Mouse (Mus musculus): ENCODE measurements around the gene Bms1. TPM values are rescaled to one million over a fixed set of nuclear protein-coding genes. Genes with fewer than 3 reads are reported as not detected.

Bms1 gene
- polyA plus RNA-seq, 1 experiment = 26.0 TPM

DNA sequence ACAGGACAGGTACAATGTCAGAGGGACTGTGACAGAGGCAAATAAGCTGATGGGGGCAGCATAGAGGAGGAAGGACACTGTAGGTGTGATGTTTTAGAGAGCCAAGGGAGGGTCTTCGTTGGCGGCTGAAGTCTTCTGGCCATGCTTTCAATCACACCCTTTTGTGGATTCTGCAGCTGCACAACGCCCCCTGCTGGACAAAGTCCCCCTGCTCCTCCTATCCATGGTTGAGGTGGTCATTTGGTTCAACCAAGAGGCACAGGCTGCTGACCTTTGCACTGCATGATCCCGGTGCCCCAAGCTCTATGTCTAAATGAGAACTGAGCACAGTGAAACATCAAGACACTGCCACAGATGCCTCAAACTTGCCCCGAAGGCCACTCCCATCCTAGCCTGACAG, 46.0 kb downstream of the Bms1 start:
- TF ChIP-seq CTCF (IDR thresholded peaks at IDR 0.05; ENCODE audit: low read depth, low read length) = peak; percentile 67
- no peak for TF ChIP-seq POLR2A (IDR thresholded peaks at IDR 0.05; ENCODE audit: borderline replicate concordance, low read depth, low read length)
- Histone ChIP-seq H3K27ac (ENCODE audit: insufficient read depth, low read depth, low read length) (no peak overlapping the region), H3K4me1 (ENCODE audit: control insufficient read depth, insufficient read depth, low read length) (peaks cover 2% of the 10 kb centered on the region; the same call in 1 of the 2 replicates), H3K4me3 (ENCODE audit: insufficient read depth, low read length) (no peak overlapping the region)

DNA sequence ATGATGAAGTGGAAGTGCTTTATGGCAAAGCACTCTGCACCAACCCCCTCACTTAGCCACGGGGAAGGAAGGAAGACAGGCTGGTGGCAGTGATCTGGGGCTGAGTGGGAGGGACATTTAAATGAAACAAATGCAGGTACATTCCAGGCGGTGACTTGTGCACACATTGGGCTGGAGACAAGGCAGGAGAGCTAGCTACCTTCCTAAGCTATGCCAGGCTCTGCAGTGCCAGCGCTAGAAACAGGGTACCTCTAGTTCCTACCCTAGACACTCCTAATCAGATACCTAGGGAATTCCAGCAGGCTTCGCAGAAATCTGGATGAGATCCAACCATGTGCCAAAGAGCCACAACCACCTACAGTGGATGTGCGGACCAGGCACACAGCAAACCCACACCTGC, 46.5 kb downstream of the Bms1 start:
- no peak for TF ChIP-seq CTCF (IDR thresholded peaks at IDR 0.05; ENCODE audit: low read depth, low read length)

DNA sequence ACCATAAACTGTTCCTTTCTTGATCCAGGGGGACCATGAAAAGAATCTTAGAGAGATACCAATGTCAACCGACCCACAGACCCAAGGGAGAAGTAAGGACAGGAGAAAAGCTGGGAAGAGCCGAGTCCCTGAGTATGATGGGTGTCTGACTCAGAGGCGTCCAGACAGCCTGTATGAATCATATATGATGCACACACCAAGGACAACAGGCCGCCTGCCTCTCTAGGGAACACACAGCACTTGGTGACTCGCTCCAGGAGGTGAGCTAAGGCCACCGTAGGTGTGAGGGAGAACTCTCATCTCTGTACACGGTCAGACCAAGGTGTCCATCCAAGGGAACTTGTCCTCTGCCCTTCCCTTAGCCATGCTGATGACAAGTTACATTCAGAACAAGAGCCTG, 51.8 kb downstream of the Bms1 start:
- TF ChIP-seq CTCF (IDR thresholded peaks at IDR 0.05; ENCODE audit: low read depth, low read length) (no peak), POLR2A (IDR thresholded peaks at IDR 0.05; ENCODE audit: borderline replicate concordance, low read depth, low read length) (no peak)
- Histone ChIP-seq H3K4me1 (ENCODE audit: control insufficient read depth, insufficient read depth, low read length) (no peaks in the 10 kb centered on the region), H3K27ac (ENCODE audit: insufficient read depth, low read depth, low read length) (no peak overlapping the region), H3K4me3 (ENCODE audit: insufficient read depth, low read length) (no peak overlapping the region)

More for the DNA sequence above, 46.5 kb downstream of the Bms1 start:
- Histone ChIP-seq H3K27ac (ENCODE audit: insufficient read depth, low read depth, low read length) (no peak overlapping the region), H3K4me3 (ENCODE audit: insufficient read depth, low read length) (no peak overlapping the region), H3K4me1 (ENCODE audit: control insufficient read depth, insufficient read depth, low read length) (no peaks in the 10 kb centered on the region)

DNA sequence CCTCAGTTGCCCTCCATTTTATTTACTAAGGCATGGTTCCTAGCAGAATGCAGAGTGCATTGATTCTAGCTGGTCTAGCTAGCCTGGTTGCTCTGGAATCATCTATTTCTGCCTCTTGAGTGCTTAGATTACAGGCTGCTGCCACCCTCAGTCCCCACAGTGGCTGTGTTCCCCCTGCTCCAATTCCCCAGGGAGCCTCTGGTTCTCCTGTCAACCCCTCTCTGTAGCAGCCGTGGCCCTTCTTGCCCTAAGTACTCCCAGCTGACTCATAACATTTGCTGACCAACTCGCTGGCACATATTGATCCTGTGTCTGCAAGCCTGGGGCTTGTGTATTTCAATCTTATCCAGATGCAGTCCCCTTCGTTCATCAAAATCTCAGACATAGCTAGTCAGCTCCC, 53.1 kb downstream of the Bms1 start:
- Histone ChIP-seq H3K4me3 (ENCODE audit: insufficient read depth, low read length) (no peak overlapping the region), H3K4me1 (ENCODE audit: control insufficient read depth, insufficient read depth, low read length) (no peaks in the 10 kb centered on the region), H3K27ac (ENCODE audit: insufficient read depth, low read depth, low read length) (no peak overlapping the region)
- no peak for TF ChIP-seq POLR2A (IDR thresholded peaks at IDR 0.05; ENCODE audit: borderline replicate concordance, low read depth, low read length)
- no peak for TF ChIP-seq CTCF (IDR thresholded peaks at IDR 0.05; ENCODE audit: low read depth, low read length)

DNA sequence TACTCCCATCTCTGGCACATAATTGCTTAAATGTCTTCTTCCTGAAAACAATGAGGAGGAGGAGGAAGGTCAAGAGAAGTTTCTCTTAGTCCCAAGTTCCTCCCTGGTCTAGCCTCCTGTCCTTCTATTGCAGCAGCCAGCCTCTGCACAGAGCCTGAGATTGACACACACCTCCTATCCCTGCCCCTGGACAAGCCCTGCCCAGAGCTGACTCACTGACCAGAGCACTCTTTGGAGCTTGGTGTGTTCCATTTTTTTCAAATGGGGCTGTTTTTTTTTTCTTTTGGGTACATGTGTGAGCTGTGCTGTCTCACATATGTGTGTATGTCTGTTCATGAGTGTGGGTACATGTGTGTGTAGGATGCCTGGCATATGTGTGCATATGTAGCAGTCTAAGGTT, 53.5 kb downstream of the Bms1 start:
- Histone ChIP-seq H3K27ac (ENCODE audit: insufficient read depth, low read depth, low read length) (no peak overlapping the region), H3K4me3 (ENCODE audit: insufficient read depth, low read length) (no peak overlapping the region), H3K4me1 (ENCODE audit: control insufficient read depth, insufficient read depth, low read length) (no peaks in the 10 kb centered on the region)
- TF ChIP-seq POLR2A (IDR thresholded peaks at IDR 0.05; ENCODE audit: borderline replicate concordance, low read depth, low read length) = no peak
- TF ChIP-seq CTCF (IDR thresholded peaks at IDR 0.05; ENCODE audit: low read depth, low read length) = no peak

DNA sequence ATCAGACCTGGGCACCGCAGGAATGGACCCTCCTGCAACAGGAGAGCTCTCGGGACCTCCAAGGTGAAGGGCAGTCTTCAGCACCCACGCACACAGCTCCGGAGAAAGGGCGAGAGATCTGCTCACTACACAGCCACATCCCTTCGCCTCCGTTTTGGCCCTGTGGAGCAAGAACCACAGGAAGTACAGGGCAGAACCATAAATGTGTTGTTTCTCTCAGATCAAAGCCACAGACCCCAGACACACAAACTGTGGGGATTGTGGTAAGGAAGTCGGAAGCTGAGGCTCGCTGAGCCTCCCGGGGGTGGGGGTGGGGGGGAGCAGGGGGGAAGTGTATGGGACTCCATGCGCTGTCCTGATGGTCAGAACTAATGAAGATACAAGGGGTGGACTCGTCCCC, 68.9 kb downstream of the Bms1 start:
- no peak overlapping the region for H3K27ac ChIP-seq (ENCODE audit: insufficient read depth, low read depth, low read length)
- no peak for TF ChIP-seq CTCF (IDR thresholded peaks at IDR 0.05; ENCODE audit: low read depth, low read length)
- no peak for TF ChIP-seq POLR2A (IDR thresholded peaks at IDR 0.05; ENCODE audit: borderline replicate concordance, low read depth, low read length)
- H3K4me1 ChIP-seq (ENCODE audit: control insufficient read depth, insufficient read depth, low read length) = peaks cover 3% of the 10 kb centered on the region; the same call in 1 of the 2 replicates
- H3K4me3 ChIP-seq (ENCODE audit: insufficient read depth, low read length) = peak overlapping the region; percentile 22; the same call in 1 of the 2 replicates

DNA sequence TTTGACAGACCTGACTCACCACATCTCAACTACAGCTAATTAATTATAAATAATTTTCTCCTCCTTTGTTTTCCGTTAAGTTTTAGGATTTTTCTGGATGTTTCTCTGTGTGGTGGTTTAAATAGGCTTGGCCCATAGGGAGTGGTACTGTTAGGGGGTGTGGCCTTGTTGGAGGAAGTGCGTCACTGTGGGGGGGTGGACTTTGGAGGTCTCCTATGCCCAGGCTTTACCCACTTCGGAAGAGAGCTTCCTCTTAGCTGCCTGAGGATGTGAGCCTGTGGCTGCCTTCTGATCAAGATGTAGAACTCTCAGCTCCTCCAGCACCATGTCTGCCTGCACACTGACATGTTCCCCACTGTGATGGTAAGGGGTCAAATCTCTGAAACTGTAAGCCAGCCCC, 71.1 kb downstream of the Bms1 start:
- TF ChIP-seq POLR2A (IDR thresholded peaks at IDR 0.05; ENCODE audit: borderline replicate concordance, low read depth, low read length) = no peak
- no peak for TF ChIP-seq CTCF (IDR thresholded peaks at IDR 0.05; ENCODE audit: low read depth, low read length)

DNA sequence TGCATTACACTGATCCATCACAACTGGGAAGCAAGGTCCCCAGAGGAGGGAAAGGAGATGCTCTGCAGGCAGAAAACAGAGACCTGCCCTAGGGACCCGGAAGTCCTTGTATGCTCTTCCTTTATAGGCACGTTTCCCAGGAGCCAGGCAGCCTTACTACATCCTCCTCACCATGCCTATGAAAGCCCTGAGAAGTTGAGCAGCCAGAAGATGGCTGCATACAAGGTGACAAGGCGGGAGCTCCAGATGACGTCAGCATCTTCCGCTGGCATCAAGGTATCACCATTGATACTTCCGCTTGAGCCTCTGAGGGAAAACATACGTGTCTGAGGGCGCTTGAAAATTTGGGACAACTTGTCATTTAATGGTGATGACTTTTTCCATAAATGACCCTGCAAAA, 72.0 kb downstream of the Bms1 start:
- TF ChIP-seq POLR2A (IDR thresholded peaks at IDR 0.05; ENCODE audit: borderline replicate concordance, low read depth, low read length) (no peak), CTCF (IDR thresholded peaks at IDR 0.05; ENCODE audit: low read depth, low read length) (no peak)
- H3K27ac ChIP-seq (ENCODE audit: insufficient read depth, low read depth, low read length) = no peak overlapping the region
- H3K4me1 ChIP-seq (ENCODE audit: control insufficient read depth, insufficient read depth, low read length) = peaks cover 3% of the 10 kb centered on the region; the same call in 1 of the 2 replicates
- no peak overlapping the region for H3K4me3 ChIP-seq (ENCODE audit: insufficient read depth, low read length)

More for the DNA sequence above, 71.1 kb downstream of the Bms1 start:
- Histone ChIP-seq H3K27ac (ENCODE audit: insufficient read depth, low read depth, low read length) (no peak overlapping the region), H3K4me1 (ENCODE audit: control insufficient read depth, insufficient read depth, low read length) (peaks cover 3% of the 10 kb centered on the region; the same call in 1 of the 2 replicates), H3K4me3 (ENCODE audit: insufficient read depth, low read length) (no peak overlapping the region)

DNA sequence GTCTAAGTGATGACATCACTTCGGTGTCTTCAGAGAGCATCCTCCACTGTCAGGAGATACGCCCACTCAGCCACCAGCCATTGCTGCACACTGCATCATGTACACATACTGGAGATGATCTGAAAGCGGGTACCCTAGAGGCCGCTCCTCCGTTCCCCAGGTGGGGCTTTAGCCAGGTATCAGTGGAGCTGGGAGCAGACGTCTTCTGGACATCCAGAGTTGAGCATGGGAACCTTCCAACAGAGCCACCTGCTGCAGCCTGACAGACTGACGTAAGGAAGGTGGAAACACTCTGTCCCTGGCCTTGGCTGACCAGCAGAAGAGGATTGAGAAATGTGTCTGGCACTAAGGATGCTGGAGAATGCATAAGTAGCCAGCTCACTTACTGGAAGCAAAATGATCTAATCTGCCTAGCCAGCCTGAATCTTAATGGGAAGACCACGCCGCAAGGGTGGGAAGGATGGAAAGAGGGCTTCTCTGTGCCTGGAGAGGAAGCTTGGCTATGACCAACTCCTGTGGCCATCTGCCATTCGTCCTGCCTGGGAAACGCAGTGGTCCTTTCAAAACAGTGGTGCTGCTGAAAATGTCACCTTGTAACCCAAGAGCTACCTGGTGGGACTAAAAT, 77.3 kb downstream of the Bms1 start:
- H3K27ac ChIP-seq (ENCODE audit: insufficient read depth, low read depth, low read length) = no peak overlapping the region
- no peak overlapping the region for H3K4me3 ChIP-seq (ENCODE audit: insufficient read depth, low read length)
- no peak for TF ChIP-seq POLR2A (IDR thresholded peaks at IDR 0.05; ENCODE audit: borderline replicate concordance, low read depth, low read length)
- H3K4me1 ChIP-seq (ENCODE audit: control insufficient read depth, insufficient read depth, low read length) = no peaks in the 10 kb centered on the region

DNA sequence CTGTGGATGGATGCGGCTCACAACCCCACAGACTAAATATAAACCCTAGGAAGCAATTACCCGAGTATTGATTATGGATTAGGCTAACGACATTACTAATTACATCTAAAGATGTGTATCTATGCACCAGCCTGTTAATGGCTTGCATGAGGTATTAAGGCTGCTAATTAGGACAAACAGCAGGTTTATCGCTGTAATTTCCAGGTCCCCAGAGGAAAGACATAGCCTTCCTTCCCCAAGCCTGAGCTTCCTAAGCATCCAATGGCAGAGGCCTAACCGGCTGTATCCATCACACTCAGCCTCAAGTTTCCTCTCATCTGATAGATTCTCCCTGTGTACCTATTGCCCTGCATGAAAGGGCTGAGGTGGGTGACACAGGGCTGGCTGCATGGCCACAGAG, 81.6 kb downstream of the Bms1 start:
- Histone ChIP-seq H3K4me3 (ENCODE audit: insufficient read depth, low read length) (no peak overlapping the region), H3K27ac (ENCODE audit: insufficient read depth, low read depth, low read length) (no peak overlapping the region), H3K4me1 (ENCODE audit: control insufficient read depth, insufficient read depth, low read length) (no peaks in the 10 kb centered on the region)
- TF ChIP-seq POLR2A (IDR thresholded peaks at IDR 0.05; ENCODE audit: borderline replicate concordance, low read depth, low read length) (no peak), CTCF (IDR thresholded peaks at IDR 0.05; ENCODE audit: low read depth, low read length) (no peak)

All from bone marrow macrophage, adult 2 months (primary cell).